Mouse (Mus musculus) E14TG2a.4 (cell line): ENCODE measurements around the gene Dph5.

Experiments used
- CTCF ChIP-seq: conservative IDR thresholded peaks from 2 replicates; pipeline ENCODE4 v1.5.1; 2014; ENCODE audit warnings: low read length
- POU5F1 ChIP-seq: IDR thresholded peaks from 2 replicates; pipeline ENCODE4 v1.6.1; 2014; ENCODE audit warnings: low read length, borderline replicate concordance

GRCm38 (mm10) chr3:115846153-115846552, 41.5 kb upstream of the Dph5 start:
- no peak for TF ChIP-seq CTCF
- no peak for TF ChIP-seq POU5F1
